Mouse (Mus musculus) embryo, embryonic 11.5 days (tissue): Measurements from ENCODE around the gene Gm8246.
"Not testable (repeated sequence)": the region's sequence is repeated elsewhere in the genome, so short reads cannot be mapped to it uniquely, and the experiment has no call there.

ENCODE experiments used
- DNase-seq: peaks from one replicate; pipeline ENCODE4 v3.0.0-alpha.2; 2012; ENCODE audit warnings: low read depth, low spot score

Gene Gm8246

GRCm38 (mm10) chr14:5477730-5478129 is at the start of gene Gm8246:
Gene Gm8246 (minus strand): TSS chr14:5477830.
- not testable (repeated sequence) for DNase-seq

- not testable (repeated sequence) for DNase-seq
Observed at GRCm38 (mm10) chr14:5501374-5501773, 23.7 kb upstream of the Gm8246 start, which contains the start of gene Gm3488. Gene Gm3488 (plus strand): TSS chr14:5501674.

GRCm38 (mm10) chr14:5483907-5484306 is 6.3 kb upstream of the Gm8246 start, which contains the start of gene Gm3187:
Gene Gm3187 (plus strand): TSS chr14:5484207.
- DNase-seq, result not testable (repeated sequence)

- not testable (repeated sequence) for DNase-seq
Observed at GRCm38 (mm10) chr14:5460469-5460868, 17.2 kb downstream of the Gm8246 start.

- DNase-seq, result not testable (repeated sequence)
Observed at GRCm38 (mm10) chr14:5455367-5455766, 22.3 kb downstream of the Gm8246 start, which contains the start of gene Gm3194. Gene Gm3194 (minus strand): TSS chr14:5455467.
